Mouse (Mus musculus): ENCODE data around the gene Map3k5.
A peak's percentile ranks its signal among the peaks of the same experiment; 100 is the strongest.

Gene Map3k5

GRCm38 (mm10) chr10:20149835-20150355 is 215.6 kb downstream of the Map3k5 start:
- Histone ChIP-seq H3K4me3 (replicated peaks; ENCODE audit: low read length) (peak overlapping the region; percentile 87), H3K27me3 (ENCODE audit: insufficient read depth, low read length) (peaks cover 8% of the 10 kb centered on the region; the same call in 1 of the 2 replicates), H3K9me3 (ENCODE audit: low read length) (no peaks in the 10 kb centered on the region), H3K4me1 (replicated peaks; ENCODE audit: low read depth, low read length) (peaks cover 58% of the 10 kb centered on the region), H3K36me3 (ENCODE audit: insufficient read depth, low read length) (no peaks in the 10 kb centered on the region)
- TF ChIP-seq NANOG (IDR thresholded peaks at IDR 0.05; ENCODE audit: borderline replicate concordance, low read length) (peak; percentile 9; the same call in 1 of the 2 replicates), POU5F1 (IDR thresholded peaks at IDR 0.05; ENCODE audit: borderline replicate concordance, low read length) (no peak)

GRCm38 (mm10) chr10:20152131-20152530 is 217.9 kb downstream of the Map3k5 start:
- Histone ChIP-seq H3K4me1 (replicated peaks; ENCODE audit: low read depth, low read length) (peaks cover 75% of the 10 kb centered on the region), H3K36me3 (ENCODE audit: insufficient read depth, low read length) (no peaks in the 10 kb centered on the region), H3K9me3 (ENCODE audit: low read length) (no peaks in the 10 kb centered on the region), H3K27me3 (ENCODE audit: insufficient read depth, low read length) (peaks cover 3% of the 10 kb centered on the region; the same call in 1 of the 2 replicates), H3K4me3 (replicated peaks; ENCODE audit: low read length) (no peak overlapping the region)
- no peak for TF ChIP-seq NANOG (IDR thresholded peaks at IDR 0.05; ENCODE audit: borderline replicate concordance, low read length)
- TF ChIP-seq CTCF (conservative IDR thresholded peaks at IDR 0.05; ENCODE audit: low read length): peak; percentile 30; the same call in 1 of the 2 replicates
- TF ChIP-seq POU5F1 (IDR thresholded peaks at IDR 0.05; ENCODE audit: borderline replicate concordance, low read length): no peak

GRCm38 (mm10) chr10:20153507-20153906 is 219.2 kb downstream of the Map3k5 start:
- Histone ChIP-seq H3K36me3 (ENCODE audit: insufficient read depth, low read length) (no peaks in the 10 kb centered on the region), H3K4me1 (replicated peaks; ENCODE audit: low read depth, low read length) (peaks cover 78% of the 10 kb centered on the region), H3K27me3 (ENCODE audit: insufficient read depth, low read length) (no peaks in the 10 kb centered on the region), H3K9me3 (ENCODE audit: low read length) (no peaks in the 10 kb centered on the region), H3K4me3 (replicated peaks; ENCODE audit: low read length) (peak overlapping the region; percentile 45)
- TF ChIP-seq POU5F1 (IDR thresholded peaks at IDR 0.05; ENCODE audit: borderline replicate concordance, low read length): no peak
- TF ChIP-seq CTCF (conservative IDR thresholded peaks at IDR 0.05; ENCODE audit: low read length): no peak
- peak; percentile 76 for TF ChIP-seq NANOG (IDR thresholded peaks at IDR 0.05; ENCODE audit: borderline replicate concordance, low read length)

GRCm38 (mm10) chr10:20155401-20155800 is 221.1 kb downstream of the Map3k5 start:
- Histone ChIP-seq H3K4me3 (replicated peaks; ENCODE audit: low read length) (0 out of 2 replicates have a peak overlapping the region, but pooled peaks have one; percentile 10), H3K9me3 (ENCODE audit: low read length) (no peaks in the 10 kb centered on the region), H3K36me3 (ENCODE audit: insufficient read depth, low read length) (peaks cover 8% of the 10 kb centered on the region; the same call in 1 of the 2 replicates), H3K27me3 (ENCODE audit: insufficient read depth, low read length) (no peaks in the 10 kb centered on the region), H3K4me1 (replicated peaks; ENCODE audit: low read depth, low read length) (peaks cover 96% of the 10 kb centered on the region)
- TF ChIP-seq POU5F1 (IDR thresholded peaks at IDR 0.05; ENCODE audit: borderline replicate concordance, low read length) (no peak), CTCF (conservative IDR thresholded peaks at IDR 0.05; ENCODE audit: low read length) (no peak), NANOG (IDR thresholded peaks at IDR 0.05; ENCODE audit: borderline replicate concordance, low read length) (no peak)

GRCm38 (mm10) chr10:20157021-20157726 is 222.9 kb downstream of the Map3k5 start:
- Histone ChIP-seq H3K9me3 (ENCODE audit: low read length) (no peaks in the 10 kb centered on the region), H3K4me1 (replicated peaks; ENCODE audit: low read depth, low read length) (peaks cover 96% of the 10 kb centered on the region), H3K4me3 (replicated peaks; ENCODE audit: low read length) (0 out of 2 replicates have a peak overlapping the region, but pooled peaks have one; percentile 39), H3K27me3 (ENCODE audit: insufficient read depth, low read length) (no peaks in the 10 kb centered on the region), H3K36me3 (ENCODE audit: insufficient read depth, low read length) (peaks cover 8% of the 10 kb centered on the region; the same call in 1 of the 2 replicates)
- TF ChIP-seq NANOG (IDR thresholded peaks at IDR 0.05; ENCODE audit: borderline replicate concordance, low read length): no peak
- TF ChIP-seq POU5F1 (IDR thresholded peaks at IDR 0.05; ENCODE audit: borderline replicate concordance, low read length): no peak
- TF ChIP-seq CTCF (conservative IDR thresholded peaks at IDR 0.05; ENCODE audit: low read length): no peak

GRCm38 (mm10) chr10:20158756-20159155 is 224.5 kb downstream of the Map3k5 start:
- H3K9me3 ChIP-seq (ENCODE audit: low read length): no peaks in the 10 kb centered on the region
- H3K36me3 ChIP-seq (ENCODE audit: insufficient read depth, low read length): peaks cover 13% of the 10 kb centered on the region
- no peak overlapping the region for H3K4me3 ChIP-seq (replicated peaks; ENCODE audit: low read length)
- TF ChIP-seq POU5F1 (IDR thresholded peaks at IDR 0.05; ENCODE audit: borderline replicate concordance, low read length): no peak
- TF ChIP-seq CTCF (conservative IDR thresholded peaks at IDR 0.05; ENCODE audit: low read length): no peak
- no peak for TF ChIP-seq NANOG (IDR thresholded peaks at IDR 0.05; ENCODE audit: borderline replicate concordance, low read length)
- H3K4me1 ChIP-seq (replicated peaks; ENCODE audit: low read depth, low read length): peaks cover 95% of the 10 kb centered on the region
- H3K27me3 ChIP-seq (ENCODE audit: insufficient read depth, low read length): no peaks in the 10 kb centered on the region

GRCm38 (mm10) chr10:20159308-20159707 is 225.0 kb downstream of the Map3k5 start:
- Histone ChIP-seq H3K36me3 (ENCODE audit: insufficient read depth, low read length) (peaks cover 13% of the 10 kb centered on the region), H3K27me3 (ENCODE audit: insufficient read depth, low read length) (no peaks in the 10 kb centered on the region), H3K4me3 (replicated peaks; ENCODE audit: low read length) (no peak overlapping the region), H3K9me3 (ENCODE audit: low read length) (no peaks in the 10 kb centered on the region), H3K4me1 (replicated peaks; ENCODE audit: low read depth, low read length) (peaks cover 93% of the 10 kb centered on the region)
- TF ChIP-seq POU5F1 (IDR thresholded peaks at IDR 0.05; ENCODE audit: borderline replicate concordance, low read length): no peak
- TF ChIP-seq CTCF (conservative IDR thresholded peaks at IDR 0.05; ENCODE audit: low read length): no peak
- no peak for TF ChIP-seq NANOG (IDR thresholded peaks at IDR 0.05; ENCODE audit: borderline replicate concordance, low read length)

GRCm38 (mm10) chr10:20160914-20161313 is 226.6 kb downstream of the Map3k5 start:
- TF ChIP-seq NANOG (IDR thresholded peaks at IDR 0.05; ENCODE audit: borderline replicate concordance, low read length) (0 out of 2 replicates have a peak, but pooled peaks have one; percentile 11), CTCF (conservative IDR thresholded peaks at IDR 0.05; ENCODE audit: low read length) (no peak)
- Histone ChIP-seq H3K9me3 (ENCODE audit: low read length) (no peaks in the 10 kb centered on the region), H3K4me3 (replicated peaks; ENCODE audit: low read length) (peak overlapping the region; percentile 53), H3K27me3 (ENCODE audit: insufficient read depth, low read length) (no peaks in the 10 kb centered on the region), H3K36me3 (ENCODE audit: insufficient read depth, low read length) (peaks cover 13% of the 10 kb centered on the region), H3K4me1 (replicated peaks; ENCODE audit: low read depth, low read length) (peaks cover 84% of the 10 kb centered on the region)
